Mouse (Mus musculus) cerebellum, adult 11-12 months (tissue): ENCODE data around the gene Notch2.
"Not testable (repeated sequence)": the region's sequence is repeated elsewhere in the genome, so short reads cannot be mapped to it uniquely, and the experiment has no call there.

ENCODE experiments used
- DNase-seq: peaks from one replicate; pipeline ENCODE4 v3.0.0; 2022

Notch2 gene

GRCm38 (mm10) chr3:98032191-98032590 lies 18.9 kb downstream of the Notch2 start:
- DNase-seq: no peak

- no peak for DNase-seq
Measured at GRCm38 (mm10) chr3:98032944-98033343, 19.6 kb downstream of the Notch2 start.

- no peak for DNase-seq
Measured at GRCm38 (mm10) chr3:98034622-98035593, 21.6 kb downstream of the Notch2 start.

- DNase-seq: no peak
Measured at GRCm38 (mm10) chr3:98036161-98036560, 22.8 kb downstream of the Notch2 start.

- no peak for DNase-seq
Measured at GRCm38 (mm10) chr3:98037151-98037550, 23.8 kb downstream of the Notch2 start.

GRCm38 (mm10) chr3:98038658-98039057 lies 25.3 kb downstream of the Notch2 start:
- DNase-seq: no peak

GRCm38 (mm10) chr3:98039223-98039622 lies 25.9 kb downstream of the Notch2 start:
- DNase-seq: no peak

GRCm38 (mm10) chr3:98039666-98040456 lies 26.5 kb downstream of the Notch2 start:
- no peak for DNase-seq

GRCm38 (mm10) chr3:98040836-98041235 lies 27.5 kb downstream of the Notch2 start:
- no peak for DNase-seq

- DNase-seq: no peak
Measured at GRCm38 (mm10) chr3:98042301-98042700, 29.0 kb downstream of the Notch2 start.

GRCm38 (mm10) chr3:98042955-98043456 lies 29.7 kb downstream of the Notch2 start:
- DNase-seq: no peak

GRCm38 (mm10) chr3:98043669-98044068 lies 30.3 kb downstream of the Notch2 start:
- DNase-seq: no peak

GRCm38 (mm10) chr3:98044768-98045368 lies 31.5 kb downstream of the Notch2 start:
- DNase-seq: no peak

- DNase-seq: no peak
Measured at GRCm38 (mm10) chr3:98045465-98046148, 32.3 kb downstream of the Notch2 start.

- no peak for DNase-seq
Measured at GRCm38 (mm10) chr3:98046305-98046704, 33.0 kb downstream of the Notch2 start.

- DNase-seq: no peak
Measured at GRCm38 (mm10) chr3:98049671-98050070, 36.3 kb downstream of the Notch2 start.

GRCm38 (mm10) chr3:98050086-98050485 lies 36.8 kb downstream of the Notch2 start:
- DNase-seq: not testable (repeated sequence)

GRCm38 (mm10) chr3:98050492-98051406 lies 37.4 kb downstream of the Notch2 start:
- DNase-seq: no peak

GRCm38 (mm10) chr3:98051407-98051968 lies 38.2 kb downstream of the Notch2 start:
- no peak for DNase-seq

GRCm38 (mm10) chr3:98052507-98053430 lies 39.4 kb downstream of the Notch2 start:
- DNase-seq: no peak
